Mouse (Mus musculus) brain, embryonic 14.5 days (tissue): ENCODE results near the gene Thbs1.

ENCODE experiments used
- CTCF ChIP-seq: fragments of 200-500 bp; IDR thresholded peaks from 2 replicates; pipeline ENCODE4 v1.5.1; 2012; ENCODE audit warnings: inconsistent platforms, mild to moderate bottlenecking, moderate library complexity, borderline replicate concordance; ENCODE audit not compliant: insufficient read depth, insufficient read length; ENCODE audit errors: extremely low read depth
- POLR2A ChIP-seq: fragments of 200-500 bp; IDR thresholded peaks from 2 replicates; pipeline ENCODE4 v1.6.1; 2012; ENCODE audit warnings: mild to moderate bottlenecking, inconsistent platforms, borderline replicate concordance; ENCODE audit not compliant: poor library complexity, insufficient read depth, insufficient read length, severe bottlenecking; ENCODE audit errors: extremely low read depth

- no peak for TF ChIP-seq POLR2A
- TF ChIP-seq CTCF, result no peak
Measured at GRCm38 (mm10) chr2:118110225-118110915, 1.3 kb upstream of the Thbs1 start.
